Mouse (Mus musculus): ENCODE measurements around the gene Syndig1.

Syndig1 gene

DNA sequence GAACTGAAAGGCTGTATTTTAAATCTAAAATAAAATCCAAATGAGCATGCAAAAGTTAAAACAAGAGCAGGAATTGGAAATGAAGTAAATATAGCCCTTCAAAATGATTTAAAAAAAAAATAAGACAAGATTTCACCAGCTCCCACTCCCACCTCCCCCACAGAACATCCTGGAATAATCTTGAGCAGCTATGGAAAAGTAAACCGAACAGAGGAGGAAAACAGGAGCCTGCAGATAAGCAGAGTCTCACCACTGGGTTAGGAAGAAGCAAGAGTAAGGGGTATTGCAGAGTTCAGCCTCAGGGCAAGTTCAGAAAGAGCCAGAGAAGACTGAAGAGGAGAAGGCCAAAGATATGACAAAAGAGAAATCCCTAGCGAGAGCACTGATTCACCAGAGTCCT, 48.9 kb downstream of the Syndig1 start:
- no peak for DNase-seq

DNA sequence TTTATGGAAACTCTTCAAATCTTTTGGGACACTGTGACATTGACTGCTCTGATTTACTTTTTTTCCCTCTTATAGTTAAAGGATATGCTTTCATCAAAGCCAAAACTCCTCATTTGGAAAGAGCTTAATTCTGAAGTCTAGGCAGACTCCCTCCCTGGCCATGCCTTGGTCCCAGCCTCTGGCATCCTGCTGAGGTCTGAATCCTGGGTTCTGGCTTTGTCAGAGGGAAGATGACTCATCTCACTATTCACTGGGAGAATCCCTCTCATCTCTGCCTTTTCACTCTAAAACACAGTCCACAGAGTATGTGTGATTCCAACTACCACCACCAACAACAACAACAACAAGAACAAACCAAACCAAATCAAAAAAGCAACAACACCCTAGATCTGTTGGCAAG, 58.6 kb downstream of the Syndig1 start:
- DNase-seq = no peak

DNA sequence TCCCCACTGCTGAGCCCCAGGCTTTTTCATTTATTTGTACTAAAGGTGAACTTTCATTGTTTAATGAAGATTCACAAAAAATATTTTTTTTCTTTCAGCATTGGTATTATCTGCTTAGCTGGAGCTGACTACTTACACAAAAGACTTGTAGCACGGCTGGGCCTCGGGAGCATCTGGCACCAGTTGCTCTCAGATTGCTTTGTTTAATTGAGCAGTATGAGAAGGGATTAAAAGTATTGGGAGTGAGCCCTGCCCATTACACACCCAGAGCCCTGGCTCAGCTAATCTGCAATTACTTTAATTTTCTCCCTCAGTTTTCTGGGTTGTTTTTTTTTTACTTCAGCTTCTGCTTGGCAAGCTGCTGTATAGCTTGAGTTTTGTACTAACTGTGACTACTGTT, 62.6 kb downstream of the Syndig1 start:
- DNase-seq = no peak

DNA sequence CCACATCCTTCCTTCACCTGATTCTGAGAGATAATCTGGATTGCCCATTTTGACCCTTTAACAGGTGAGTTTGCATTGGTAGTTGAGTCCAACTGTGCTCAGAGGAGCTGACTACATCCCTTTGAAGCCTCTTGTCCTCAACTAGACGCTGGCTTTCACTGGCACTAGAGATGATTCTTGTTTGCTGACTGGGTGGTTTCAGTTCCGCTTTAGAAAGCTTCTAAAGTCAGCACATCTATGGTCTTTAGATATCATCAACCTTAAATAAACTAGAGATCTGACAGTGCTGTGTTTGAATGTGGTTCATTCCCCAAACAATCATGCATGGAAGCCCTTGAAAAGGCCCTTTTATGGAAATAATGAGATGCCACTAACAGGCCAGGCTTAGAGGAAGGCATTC, 67.3 kb downstream of the Syndig1 start:
- DNase-seq = no peak

DNA sequence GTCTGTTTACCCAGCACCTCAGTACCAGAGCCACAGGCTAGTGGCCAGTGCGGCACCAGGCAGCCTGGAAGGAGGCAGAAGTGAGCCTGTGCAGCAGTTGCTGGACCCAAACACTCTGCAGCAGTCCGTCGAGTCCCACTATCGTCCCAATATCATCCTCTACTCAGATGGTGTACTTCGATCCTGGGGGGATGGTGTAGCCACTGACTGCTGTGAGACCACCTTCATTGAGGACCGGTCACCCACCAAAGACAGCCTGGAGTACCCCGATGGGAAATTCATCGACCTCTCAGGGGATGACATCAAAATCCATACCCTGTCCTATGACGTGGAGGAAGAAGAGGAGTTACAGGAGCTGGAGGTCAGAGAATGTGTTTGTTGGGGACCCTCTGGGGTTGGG, 70.6 kb downstream of the Syndig1 start:
- no peak for DNase-seq

DNA sequence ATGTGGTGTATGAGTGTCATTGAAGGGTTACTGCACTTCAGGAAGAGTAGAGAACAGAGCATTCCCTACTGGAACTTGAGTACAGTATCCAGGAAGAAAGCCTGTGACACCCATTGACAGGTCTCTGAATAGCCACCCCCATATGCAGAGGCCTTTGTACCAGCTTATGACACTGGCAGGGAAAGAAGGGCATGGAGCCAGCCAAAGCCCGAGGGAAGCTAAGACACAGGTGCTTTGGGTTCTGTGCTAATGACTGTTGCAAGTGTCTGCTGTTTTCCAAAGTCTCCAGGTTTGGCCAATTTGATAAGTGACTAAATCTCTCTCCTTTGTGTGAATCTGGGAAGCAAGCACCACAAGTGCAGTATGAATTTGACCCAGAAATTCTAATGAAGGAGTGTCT, 71.6 kb downstream of the Syndig1 start:
- no peak for DNase-seq

DNA sequence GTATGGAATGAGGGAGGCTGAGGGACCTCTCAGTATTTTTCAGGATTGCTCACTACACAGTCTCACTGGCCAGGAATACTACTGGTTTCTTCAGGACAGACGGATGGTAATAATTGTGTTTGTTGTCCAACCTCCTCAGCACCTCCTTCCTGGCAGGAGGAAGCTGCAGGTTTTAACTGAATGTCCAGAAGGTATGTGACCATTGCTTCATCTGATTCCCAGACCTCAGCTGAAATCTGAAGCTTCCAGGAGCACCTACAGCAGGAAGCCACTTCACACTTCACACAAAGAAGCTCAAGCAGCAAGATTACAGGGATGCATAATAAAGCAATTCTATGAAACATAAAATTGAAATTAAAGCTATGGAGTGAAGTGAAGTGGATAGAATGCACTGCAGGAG, 75.4 kb downstream of the Syndig1 start:
- DNase-seq = no peak

DNA sequence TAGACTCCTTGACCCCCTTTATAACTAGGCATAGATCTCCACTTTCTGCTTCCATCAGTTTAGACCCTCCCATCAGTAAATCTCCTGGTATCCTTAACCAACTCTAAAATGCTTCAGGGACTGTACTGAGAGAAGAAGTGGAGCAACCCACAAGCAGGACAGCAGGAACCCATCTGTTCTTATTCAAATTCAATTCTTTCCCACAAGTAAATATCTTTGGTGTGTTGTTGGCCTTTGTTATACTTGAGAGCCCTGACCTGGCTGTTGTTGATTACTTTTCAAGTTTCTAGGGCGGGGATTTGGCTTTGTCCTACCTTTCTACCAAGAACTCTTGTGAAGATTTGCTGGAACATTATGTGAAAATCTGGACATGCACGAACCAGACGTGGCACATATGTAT, 77.7 kb downstream of the Syndig1 start:
- DNase-seq = no peak

DNA sequence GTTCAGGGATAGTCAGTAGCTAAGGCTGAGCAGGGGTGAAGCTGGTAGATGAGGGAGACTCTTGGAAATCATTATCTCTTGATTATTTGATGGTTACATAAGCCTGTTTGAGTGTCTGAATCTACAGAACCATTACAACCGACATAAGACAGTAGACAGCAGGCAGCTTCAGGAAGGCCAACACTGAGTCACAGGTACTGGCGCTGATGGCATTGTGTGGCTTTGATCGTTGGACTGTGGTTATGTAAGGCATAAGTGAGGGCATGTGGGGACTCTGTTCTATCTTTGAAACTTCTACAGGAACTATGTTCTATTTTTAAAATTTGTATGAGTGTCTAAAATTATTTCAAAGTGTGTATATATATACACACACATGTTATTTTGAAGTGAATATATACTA, 88.2 kb downstream of the Syndig1 start:
- no peak for DNase-seq

DNA sequence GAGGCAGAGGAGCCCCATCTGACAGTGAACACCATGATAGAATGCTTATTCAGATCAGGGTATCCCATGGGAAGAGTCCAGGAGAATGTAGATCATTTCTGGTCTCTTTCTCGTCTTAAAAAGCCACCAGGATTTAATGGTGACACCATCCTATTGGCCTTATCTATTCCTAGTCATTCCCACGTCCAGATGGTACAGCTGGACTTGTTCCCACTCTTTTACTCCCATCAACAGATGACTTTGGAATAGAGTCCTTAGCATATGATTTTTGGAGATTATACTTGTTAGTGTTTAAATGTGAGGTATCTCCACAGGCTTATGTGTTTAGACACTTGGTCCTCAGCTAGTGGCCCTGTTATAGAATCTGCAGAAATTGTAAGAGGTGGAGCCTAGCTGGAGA, 94.5 kb downstream of the Syndig1 start:
- no peak for DNase-seq

DNA sequence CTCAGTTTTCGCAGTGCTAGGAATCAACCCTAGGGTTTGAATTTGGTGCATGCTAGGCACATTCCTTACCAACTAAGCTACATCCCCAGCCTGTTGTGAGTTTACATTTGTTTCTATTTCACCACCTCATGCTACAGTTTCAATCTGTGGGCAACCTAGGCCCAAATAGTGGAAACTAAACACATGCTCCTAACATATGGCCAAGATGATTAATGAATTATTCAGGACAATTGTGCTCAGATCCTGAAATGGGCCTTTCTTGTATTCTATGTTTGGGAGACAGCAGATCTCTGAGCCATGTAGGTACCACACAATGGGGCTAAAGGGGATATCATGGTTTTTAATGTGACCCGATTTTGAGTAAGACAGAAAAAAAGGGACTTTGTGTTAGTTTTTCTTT, 96.9 kb downstream of the Syndig1 start:
- DNase-seq = no peak

DNA sequence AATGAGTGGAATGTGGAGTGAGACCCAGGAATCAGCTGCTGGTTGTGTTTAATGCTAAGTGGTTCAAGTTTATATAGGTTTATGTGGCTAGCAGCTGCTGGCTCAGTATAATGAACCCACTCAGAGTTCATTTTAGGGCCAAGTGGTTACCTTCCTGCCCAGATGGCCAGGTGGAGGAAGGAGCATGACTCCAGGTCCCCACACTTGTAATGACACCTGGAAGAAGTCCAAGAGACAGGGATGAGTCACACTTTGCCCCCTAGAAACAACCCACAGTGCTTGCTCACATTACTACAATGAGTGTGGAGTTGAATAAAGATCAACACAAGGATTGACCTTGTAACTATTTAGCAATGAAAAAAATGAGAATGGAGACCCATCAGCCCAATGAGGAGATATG, 98.0 kb downstream of the Syndig1 start:
- DNase-seq = no peak

DNA sequence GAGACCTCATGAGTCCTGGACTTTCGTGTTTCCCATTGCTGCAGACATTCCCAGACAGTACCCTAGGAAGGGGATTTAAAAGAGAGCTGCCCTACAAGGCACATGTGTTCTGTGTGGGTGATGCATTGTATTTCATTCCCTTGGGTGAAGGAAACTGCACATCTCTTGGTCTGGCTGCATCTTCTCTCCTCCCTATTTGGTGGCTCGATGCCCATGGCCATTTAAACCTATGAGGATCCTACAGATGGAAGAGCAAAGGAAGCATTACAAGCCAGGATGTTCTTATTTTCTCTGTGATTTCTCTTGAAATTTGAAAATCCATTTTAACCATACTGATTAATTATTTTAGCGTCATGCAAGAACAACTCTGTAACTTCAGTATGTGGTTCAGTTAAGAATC, 98.5 kb downstream of the Syndig1 start:
- DNase-seq = no peak

DNA sequence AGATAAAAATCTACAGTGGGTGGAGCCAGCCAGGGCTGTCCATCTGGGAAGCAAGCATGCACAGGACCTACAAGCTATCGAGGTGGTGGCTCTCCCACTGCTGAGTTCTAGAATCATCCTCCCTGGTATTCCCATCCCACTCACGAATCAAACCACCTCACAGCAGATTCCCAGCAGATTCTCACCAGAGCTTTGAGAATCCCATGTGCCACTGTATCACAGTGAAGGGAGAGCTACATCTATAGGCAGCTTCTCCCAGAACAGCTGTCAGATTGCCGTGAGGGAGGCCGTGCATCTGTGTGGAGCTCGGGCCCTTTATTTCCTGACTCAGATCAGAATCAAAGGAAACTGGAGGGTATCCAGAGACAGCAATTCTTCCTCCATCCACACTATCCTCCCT, 101.0 kb downstream of the Syndig1 start:
- no peak for DNase-seq

DNA sequence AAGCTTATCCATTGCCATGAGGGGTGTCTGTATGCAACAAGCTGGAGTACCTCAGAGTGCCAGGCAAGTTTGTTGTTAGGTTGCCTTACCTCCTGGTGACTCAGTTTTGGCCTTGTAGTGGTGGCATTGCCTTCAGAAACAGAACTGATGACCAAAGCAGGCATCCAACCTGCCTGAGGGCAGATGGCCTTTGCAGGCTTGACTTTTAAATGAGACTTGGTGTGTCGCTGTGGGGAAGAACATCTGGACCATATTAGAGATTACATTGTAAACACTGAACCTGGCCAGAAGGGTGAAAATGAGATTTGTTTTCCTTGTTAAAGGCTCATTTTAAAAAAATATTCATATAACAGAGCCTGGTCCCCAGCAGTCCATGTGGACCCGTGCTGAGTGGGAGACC, 102.1 kb downstream of the Syndig1 start:
- DNase-seq = no peak

DNA sequence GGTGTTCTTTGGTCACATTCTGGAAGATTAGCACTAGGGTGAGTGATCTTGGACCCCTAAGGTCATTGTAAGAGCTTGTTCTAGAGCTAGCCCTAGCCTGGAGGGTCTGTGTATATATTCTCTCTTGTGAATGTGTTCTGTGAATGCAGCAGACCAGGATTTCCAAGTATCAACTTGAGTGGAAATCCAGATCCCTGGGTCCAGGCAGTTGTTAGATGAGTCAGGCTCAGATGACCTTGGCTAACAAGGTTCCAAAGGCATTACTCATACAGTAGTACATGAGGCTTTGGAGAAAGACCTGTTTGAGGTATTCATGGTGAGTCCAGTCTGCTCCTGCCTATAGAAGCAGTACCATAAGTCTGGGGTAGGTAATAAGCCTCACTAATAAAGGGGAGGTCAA, 103.1 kb downstream of the Syndig1 start:
- DNase-seq = no peak

DNA sequence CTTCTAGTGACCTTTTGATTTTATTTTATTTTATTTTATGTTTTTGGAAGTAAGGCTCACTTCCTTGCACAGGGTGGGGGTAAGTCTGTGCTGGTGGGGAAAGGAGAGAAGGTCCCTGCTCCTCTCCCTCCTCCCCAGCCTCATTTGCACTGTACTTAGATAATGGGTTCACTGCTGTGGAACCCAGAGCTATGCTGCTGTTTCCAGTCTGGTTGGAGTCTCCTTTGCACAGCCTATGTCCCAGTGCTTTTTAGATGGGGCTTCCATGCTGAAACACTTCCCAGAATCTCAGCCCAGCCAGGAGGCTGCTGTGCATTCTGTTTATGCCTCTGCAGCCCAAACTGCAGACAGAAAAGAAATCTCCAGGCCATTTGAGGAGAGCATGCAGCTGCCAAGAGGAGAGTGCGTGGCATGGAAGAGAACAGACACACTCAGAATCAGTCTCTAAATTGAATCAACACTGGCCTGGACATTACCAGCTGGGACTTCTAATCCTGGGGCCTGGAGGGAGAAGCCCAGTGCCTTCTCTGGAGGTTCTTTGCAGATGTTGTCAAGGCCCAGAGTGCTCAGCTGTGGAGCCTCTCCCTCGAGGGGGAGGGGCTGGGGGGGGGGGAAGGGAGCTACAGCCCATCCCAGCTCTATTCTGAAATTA, 104.4 kb downstream of the Syndig1 start:
- DNase-seq = no peak

DNA sequence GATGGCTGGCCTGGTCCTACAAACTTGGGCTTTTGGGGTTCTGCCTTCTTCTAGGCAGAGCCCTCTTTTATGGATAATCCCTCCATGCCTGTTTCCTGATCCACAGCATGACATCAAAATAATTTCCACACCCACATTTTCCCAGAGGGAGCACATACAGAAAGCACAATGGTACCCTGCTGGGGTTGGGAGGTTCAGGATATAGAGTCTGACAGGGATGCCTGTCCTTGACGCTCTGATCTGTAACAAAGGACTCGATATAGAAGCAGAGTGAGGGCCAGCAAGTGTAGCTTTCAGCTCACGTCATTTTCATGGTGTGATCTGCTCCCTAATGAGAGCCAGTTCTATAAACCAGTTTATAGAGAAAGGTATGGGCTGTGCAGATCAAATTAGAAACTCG, 105.1 kb downstream of the Syndig1 start:
- DNase-seq = no peak

DNA sequence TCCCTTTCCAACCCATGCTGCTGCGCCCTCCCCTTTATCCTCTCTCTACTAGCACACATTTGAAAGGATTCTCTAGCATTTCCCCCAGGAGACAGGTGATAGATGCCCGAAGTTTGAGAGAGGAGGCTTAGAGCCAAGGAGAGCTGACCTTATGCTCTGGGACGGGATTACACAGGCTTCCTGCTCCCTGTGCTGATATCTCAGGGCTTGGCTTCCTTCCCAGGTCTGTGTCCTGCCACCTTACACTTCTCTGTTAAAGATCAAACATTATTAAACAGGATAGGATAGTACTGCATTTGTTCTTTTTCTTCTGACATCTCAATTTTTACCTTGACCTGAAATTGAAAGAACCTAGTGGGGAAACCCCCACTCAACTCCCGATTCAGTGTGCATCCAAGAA, 109.8 kb downstream of the Syndig1 start:
- DNase-seq = no peak

DNA sequence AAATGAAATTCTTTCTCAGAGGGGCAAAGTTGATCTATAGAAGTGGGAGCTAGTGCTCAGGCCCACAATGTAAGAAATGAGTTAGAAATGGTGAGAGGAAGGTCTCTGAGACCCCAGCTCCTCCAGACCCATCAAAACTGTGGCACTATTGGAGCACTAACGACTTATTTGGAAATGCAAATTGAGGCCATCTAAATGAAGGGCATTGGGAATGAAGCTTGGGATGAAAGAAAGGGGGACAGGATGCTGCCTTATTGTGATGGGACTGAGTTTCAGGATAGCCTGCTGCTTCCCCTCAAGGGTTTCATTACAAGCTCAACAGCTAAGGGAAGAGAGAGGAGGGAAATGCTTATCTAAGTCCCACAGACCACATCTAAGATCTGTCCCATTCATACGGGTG, 110.6 kb downstream of the Syndig1 start:
- DNase-seq = no peak

DNA sequence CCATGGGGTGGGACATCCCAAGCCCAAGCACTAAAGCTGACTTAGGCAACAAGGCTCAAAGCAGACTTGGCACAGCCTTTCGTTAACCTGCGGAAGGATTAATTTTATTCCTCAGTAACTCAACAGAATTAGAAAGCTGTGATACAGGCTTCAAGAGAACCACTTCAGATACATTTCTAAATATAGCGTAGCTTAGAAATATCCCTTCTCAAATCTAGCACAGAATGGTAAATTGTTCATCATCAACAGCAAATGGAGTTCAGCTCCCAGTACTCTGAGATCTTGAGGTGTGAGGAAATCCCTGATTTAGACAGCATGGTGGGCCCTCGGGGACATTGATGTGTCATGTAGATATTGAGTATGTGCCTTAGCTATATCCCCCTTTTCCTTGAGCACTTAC, 121.6 kb downstream of the Syndig1 start:
- no peak for DNase-seq

DNA sequence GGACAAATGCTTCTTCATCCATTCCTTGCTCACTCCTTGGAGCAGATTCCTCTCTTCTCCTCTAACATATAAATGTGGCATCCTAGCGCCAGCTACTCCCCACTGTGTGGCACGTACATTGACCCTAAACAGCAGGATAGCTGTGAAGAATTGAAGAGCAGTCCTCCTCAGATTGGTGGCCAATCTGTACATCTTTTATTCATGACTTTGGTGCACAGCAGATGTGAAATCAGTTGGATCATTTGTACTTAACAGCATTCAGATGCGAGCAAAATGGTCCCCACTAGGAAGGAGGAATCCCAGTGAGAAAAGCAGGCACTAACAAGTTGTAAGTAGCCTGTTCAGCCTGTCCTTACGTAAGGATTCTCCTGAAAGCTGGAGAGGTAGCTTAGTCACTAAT, 142.0 kb downstream of the Syndig1 start:
- no peak for DNase-seq

DNA sequence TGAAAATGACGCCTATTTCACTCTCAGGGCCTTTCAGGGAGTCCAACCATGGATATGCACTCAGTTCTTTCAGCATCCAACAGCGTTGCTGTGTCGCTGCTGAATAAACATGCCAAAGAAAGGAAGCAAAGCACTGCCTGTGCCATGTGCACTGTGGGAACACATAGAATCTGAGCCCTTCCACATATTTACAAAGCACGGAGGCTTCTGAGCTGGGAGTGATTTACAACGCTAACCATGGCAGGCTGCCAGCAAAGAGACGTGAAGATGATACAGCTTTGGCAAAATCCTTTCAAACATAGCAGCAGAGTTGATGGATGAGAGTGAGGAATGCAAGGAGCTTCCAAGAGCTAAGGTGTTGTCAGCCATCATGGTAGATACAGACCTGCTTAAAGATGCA, 144.6 kb downstream of the Syndig1 start:
- DNase-seq = no peak

DNA sequence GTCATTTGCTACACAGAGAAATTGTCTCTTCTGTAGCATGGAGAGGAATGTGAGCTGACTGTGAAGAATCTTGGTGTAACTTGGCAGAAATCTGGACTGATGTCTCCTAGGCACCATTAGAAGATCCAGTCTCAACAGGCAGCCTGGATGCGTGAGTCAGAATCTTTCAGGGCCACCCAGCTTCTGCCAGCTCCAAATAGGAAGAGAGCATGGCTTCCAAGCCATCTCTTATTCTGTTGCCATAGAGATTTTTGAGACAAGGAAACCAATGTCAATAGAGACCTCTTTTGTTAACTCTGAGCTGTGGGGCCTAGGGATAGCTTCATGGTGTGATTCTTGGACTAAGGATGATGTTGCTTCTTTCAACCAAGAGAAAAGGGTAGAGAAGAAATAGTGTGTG, 151.4 kb downstream of the Syndig1 start:
- no peak for DNase-seq

DNA sequence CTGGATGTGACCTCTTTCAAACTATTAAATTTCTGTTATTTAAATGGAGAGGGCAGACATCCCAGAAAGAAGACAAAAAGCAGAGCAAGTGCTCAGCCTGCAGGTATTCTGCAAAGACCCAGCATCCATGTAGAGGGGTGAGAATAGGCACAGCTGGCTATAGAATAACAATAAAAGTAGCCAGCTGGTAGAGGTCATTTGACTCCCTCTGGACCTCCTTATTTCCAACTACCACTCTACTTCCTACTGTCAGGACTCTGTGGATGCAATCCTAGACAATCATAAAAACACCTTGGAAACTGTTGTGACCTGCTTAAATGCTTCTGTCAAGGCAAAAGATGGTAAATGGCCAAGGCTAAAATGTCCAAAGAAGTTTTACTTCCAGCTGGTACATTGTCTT, 153.5 kb downstream of the Syndig1 start:
- DNase-seq = no peak

DNA sequence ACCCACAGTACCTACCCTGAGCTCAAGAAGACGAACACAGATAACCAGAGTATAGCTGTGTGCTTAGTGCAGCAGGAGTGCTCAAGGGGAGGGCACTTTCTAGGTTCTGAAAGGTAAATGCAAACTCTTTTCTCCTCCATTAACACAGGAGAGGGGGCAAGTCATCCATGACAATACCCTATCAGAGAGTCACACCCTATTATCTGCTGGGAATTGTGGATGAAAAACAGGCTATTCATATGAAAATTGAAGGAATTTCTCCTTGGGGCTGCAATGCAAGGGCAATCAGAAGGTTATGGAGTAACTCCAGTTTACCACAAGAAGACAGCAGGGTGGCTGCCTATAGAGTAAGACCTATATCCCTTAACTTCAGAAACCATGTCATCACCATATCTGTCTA, 154.1 kb downstream of the Syndig1 start:
- DNase-seq = no peak

Measured in B cell, adult 2 months (primary cell).